Mouse (Mus musculus): Measurements from ENCODE around the gene Ntrk1.

DNA sequence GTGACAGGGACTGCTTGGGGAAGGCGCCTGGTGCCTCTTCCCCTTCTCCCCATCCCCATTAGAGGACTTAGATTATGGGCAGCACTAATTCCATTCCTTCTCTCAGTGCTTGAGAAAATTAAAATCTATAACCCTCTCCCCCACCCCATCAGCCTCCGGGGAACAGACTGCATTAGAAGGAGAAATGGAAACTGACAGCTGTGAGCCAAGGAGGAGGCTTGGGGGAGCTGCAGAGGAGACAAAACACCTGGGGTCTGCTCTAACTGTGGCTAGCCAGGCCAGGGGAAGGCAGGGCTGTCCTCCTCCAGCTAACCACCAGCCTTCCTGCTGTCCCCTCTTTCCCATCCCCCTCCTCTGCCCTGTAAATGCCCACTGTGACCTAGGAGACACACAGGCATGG lies 15.9 kb downstream of the Ntrk1 start:
- no peak for TF ChIP-seq CTCF (IDR thresholded peaks at IDR 0.05; ENCODE audit: extremely low read depth, insufficient read depth, low read length)
- no peak for TF ChIP-seq POLR2A (IDR thresholded peaks at IDR 0.05; ENCODE audit: extremely low read depth, insufficient read depth, low read length)
